Mouse (Mus musculus) heart, adult 2 months (tissue): ENCODE measurements around the gene Cnot10. TPM values are rescaled to one million over a fixed set of nuclear protein-coding genes. Genes with fewer than 3 reads are reported as not detected.

Experiments
- DNase-seq, 2 experiments: peaks; one replicate each; pipeline ENCODE4 v3.0.0; 2021
- H3K27ac ChIP-seq: fragments of 200-600 bp; 2 replicates; pipeline ENCODE4 v1.8.1; 2022
- H3K27me3 ChIP-seq: fragments of 200-500 bp; 2 replicates; pipeline ENCODE4 v1.6.1; 2012; ENCODE audit warnings: mild to moderate bottlenecking, low read length, inconsistent platforms, mixed read lengths; ENCODE audit not compliant: control insufficient read depth, insufficient read depth
- H3K36me3 ChIP-seq: fragments of 200-500 bp; 2 replicates; pipeline ENCODE4 v1.6.1; 2012; ENCODE audit warnings: low read length, inconsistent platforms; ENCODE audit not compliant: control insufficient read depth, insufficient read depth
- H3K4me1 ChIP-seq: fragments of 200-500 bp; 2 replicates; pipeline ENCODE4 v1.6.1; 2011; ENCODE audit warnings: low read length; ENCODE audit not compliant: control insufficient read depth, insufficient read depth
- H3K4me3 ChIP-seq: fragments of 200-600 bp; 2 replicates; pipeline ENCODE4 v1.8.1; 2022
- H3K79me2 ChIP-seq: fragments of 200-500 bp; replicated peaks from 2 replicates; pipeline ENCODE4 v1.6.1; 2012; ENCODE audit warnings: mild to moderate bottlenecking, inconsistent platforms, low read length, moderate library complexity, mixed read lengths; ENCODE audit not compliant: control insufficient read depth, insufficient read depth
- H3K9ac ChIP-seq: fragments of 200-500 bp; 2 replicates; pipeline ENCODE4 v1.6.1; 2012; ENCODE audit warnings: low read depth, mild to moderate bottlenecking, control low read depth, inconsistent platforms, low read length, mixed read lengths
- CTCF ChIP-seq: fragments of 200-600 bp; IDR thresholded peaks from 2 replicates; pipeline ENCODE4 v1.8.1; 2022; ENCODE audit warnings: antibody characterized with exemption, mild to moderate bottlenecking, moderate library complexity
- EP300 ChIP-seq: fragments of 200-500 bp; IDR thresholded peaks from 2 replicates; pipeline ENCODE4 v1.6.1; 2011; ENCODE audit warnings: low read depth, low read length, control low read depth; ENCODE audit not compliant: insufficient read depth
- POLR2A ChIP-seq: fragments of 200-500 bp; IDR thresholded peaks from 2 replicates; pipeline ENCODE4 v1.6.1; 2011; ENCODE audit warnings: mild to moderate bottlenecking, low read depth, low read length, control low read depth; ENCODE audit not compliant: insufficient read depth
- WGBS: fragments of 180-500 bp; shearing (Covaris S2); methylation state at CpG from one replicate; pipeline ENCODE4 v1.1.7; 2018; 5-methylcytosine and 5-hydroxymethylcytosine counted together
- intact Hi-C: fragments of 180-260 bp; cut with DNase I; formaldehyde crosslinking; loops from one replicate; pipeline ENCODE4 v1.15.1; 2025
- polyA plus RNA-seq: library from polyadenylated mRNA; depleted of rRNA; stranded (reverse); fragments of >200 nt; gene quantifications from 2 replicates; pipeline ENCODE4 v1.2.3, GENCODE M21; 2012
- total RNA-seq, 2 experiments: library from RNA; stranded (reverse); gene quantifications; 2 replicates each; pipeline ENCODE4 v1.2.3; 2021

Cnot10 gene
- total and polyA plus RNA-seq, 3 experiments = 16.8 to 23.5 (median 22.5) TPM

DNA sequence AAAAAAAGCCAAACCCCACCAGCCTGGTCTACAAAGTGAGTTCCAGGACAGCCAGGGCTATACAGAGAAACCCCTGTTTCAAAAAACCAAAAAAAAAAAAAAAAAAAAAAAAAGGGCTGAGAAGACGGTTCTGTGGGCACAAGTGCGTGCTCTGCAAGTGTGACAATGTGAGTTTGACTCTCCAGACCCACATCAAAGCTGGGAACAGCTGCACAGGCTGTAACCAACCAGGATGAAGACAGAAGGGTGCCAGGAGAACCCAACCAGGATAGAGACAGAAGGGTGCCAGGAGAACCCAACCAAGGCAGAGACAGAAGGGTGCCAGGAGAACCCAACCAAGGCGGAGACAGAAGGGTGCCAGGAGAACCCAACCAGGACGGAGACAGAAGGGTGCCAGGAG, 3.8 kb downstream of the Cnot10 start:
- Histone ChIP-seq H3K79me2 (peaks cover 9% of the 10 kb centered on the region), H3K4me1 (peaks cover 3% of the 10 kb centered on the region), H3K36me3 (peaks cover 6% of the 10 kb centered on the region), H3K9ac (no peak overlapping the region), H3K27me3 (no peaks in the 10 kb centered on the region), H3K27ac (no peak overlapping the region), H3K4me3 (no peak overlapping the region)
- intact Hi-C loops = no loop called here
- no peak for TF ChIP-seq POLR2A
- TF ChIP-seq EP300 = no peak
- TF ChIP-seq CTCF = no peak
- DNase-seq = no peak
- 94% methylated on average over 4 of the region's 4 CpGs for WGBS

GRCm38 (mm10) chr9:114632331-114632730, 7.7 kb downstream of the Cnot10 start:
- peaks cover 7% of the 10 kb centered on the region for H3K79me2 ChIP-seq
- H3K9ac ChIP-seq = no peak overlapping the region
- WGBS = 58% methylated on average over 4 of the region's 4 CpGs
- no peaks in the 10 kb centered on the region for H3K27me3 ChIP-seq
- no peak for TF ChIP-seq EP300
- TF ChIP-seq POLR2A = no peak
- TF ChIP-seq CTCF = no peak
- intact Hi-C loops = no loop called here
- no peak for DNase-seq
- no peak overlapping the region; the same call in 1 of the 2 replicates for H3K27ac ChIP-seq
- H3K36me3 ChIP-seq = peaks cover 2% of the 10 kb centered on the region; the same call in 1 of the 2 replicates
- no peak overlapping the region for H3K4me3 ChIP-seq
- no peaks in the 10 kb centered on the region; the same call in 1 of the 2 replicates for H3K4me1 ChIP-seq

DNA sequence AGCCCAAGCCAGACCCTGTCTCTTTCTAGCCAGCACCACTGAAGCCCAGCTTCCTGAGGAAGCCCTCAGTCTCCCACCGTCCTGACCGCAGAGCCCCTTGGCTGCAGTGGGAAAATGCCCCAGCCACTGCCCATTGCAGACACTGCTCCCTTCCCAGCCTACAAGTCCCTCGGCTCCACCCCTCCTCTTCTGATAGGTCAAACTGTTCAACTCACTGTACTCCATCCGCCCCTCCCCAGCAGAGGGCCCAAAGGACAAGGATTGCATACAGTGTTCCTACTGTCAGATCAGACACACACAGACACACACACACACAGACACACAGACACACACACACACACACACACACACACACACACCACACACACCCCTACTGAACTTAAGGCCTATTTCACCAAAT, 13.3 kb downstream of the Cnot10 start:
- H3K36me3 ChIP-seq = no peaks in the 10 kb centered on the region; the same call in 1 of the 2 replicates
- no peak for DNase-seq
- intact Hi-C loops = no loop called here
- H3K4me3 ChIP-seq = no peak overlapping the region
- 72% methylated on average over 4 of the region's 4 CpGs for WGBS
- H3K79me2 ChIP-seq = 0 out of 2 replicates have a peak, but pooled peaks cover 2% of the 10 kb centered on the region
- no peak overlapping the region for H3K9ac ChIP-seq
- no peak overlapping the region for H3K27ac ChIP-seq
- H3K27me3 ChIP-seq = no peaks in the 10 kb centered on the region
- no peaks in the 10 kb centered on the region for H3K4me1 ChIP-seq
- TF ChIP-seq POLR2A = no peak
- no peak for TF ChIP-seq EP300
- TF ChIP-seq CTCF = no peak

DNA sequence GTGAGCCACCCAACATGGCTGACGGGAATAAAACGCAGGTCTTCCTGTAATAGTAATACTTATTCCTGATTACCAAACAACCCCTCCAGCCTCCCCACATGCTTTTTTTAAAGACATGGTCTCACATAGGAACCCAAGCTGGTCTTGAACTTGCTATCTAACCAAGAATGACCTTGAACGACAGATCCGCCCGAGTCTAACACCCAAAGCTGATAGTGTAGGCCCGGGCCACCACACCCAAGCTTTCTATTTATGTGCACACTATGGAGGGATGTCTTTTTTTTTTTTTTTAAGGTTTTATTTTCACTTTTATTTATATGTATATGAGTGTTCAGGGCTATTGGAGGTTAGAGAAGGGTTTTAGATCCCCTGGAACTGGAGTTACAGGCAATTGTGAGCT, 15.8 kb downstream of the Cnot10 start:
- H3K27ac ChIP-seq = no peak overlapping the region
- TF ChIP-seq POLR2A (no peak), EP300 (no peak), CTCF (no peak)
- H3K4me1 ChIP-seq = no peaks in the 10 kb centered on the region
- H3K79me2 ChIP-seq = 0 out of 2 replicates have a peak, but pooled peaks cover 2% of the 10 kb centered on the region
- no peaks in the 10 kb centered on the region; the same call in 1 of the 2 replicates for H3K36me3 ChIP-seq
- H3K27me3 ChIP-seq = no peaks in the 10 kb centered on the region
- 87% methylated on average over 6 of the region's 6 CpGs for WGBS
- H3K4me3 ChIP-seq = no peak overlapping the region
- intact Hi-C loops = no loop called here
- no peak overlapping the region for H3K9ac ChIP-seq
- no peak for DNase-seq

DNA sequence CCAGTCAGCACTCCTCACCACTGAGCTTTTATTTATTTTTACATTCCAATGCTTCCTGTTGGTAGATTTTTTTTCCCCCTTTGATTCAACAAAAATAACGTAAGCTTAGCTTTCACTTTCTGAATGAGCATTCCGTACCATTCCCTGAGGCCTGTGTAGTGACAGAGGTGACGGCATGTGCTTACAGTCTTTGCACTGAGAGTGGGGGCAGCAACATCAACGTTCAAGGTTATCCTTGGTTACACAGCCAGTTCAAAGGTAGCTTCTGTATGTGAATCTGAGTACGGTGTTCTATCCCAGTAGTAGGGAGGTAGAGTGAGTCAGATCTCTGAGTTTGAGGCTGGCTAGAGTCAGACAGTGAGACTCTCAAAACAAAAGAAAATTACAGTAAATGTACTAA, 18.8 kb downstream of the Cnot10 start:
- DNase-seq = no peak
- 84% methylated on average over 5 of the region's 5 CpGs for WGBS
- Histone ChIP-seq H3K4me3 (no peak overlapping the region), H3K79me2 (no peaks in the 10 kb centered on the region), H3K27me3 (no peaks in the 10 kb centered on the region), H3K4me1 (no peaks in the 10 kb centered on the region), H3K36me3 (no peaks in the 10 kb centered on the region; the same call in 1 of the 2 replicates), H3K27ac (no peak overlapping the region), H3K9ac (no peak overlapping the region)
- intact Hi-C loops = no loop called here
- no peak for TF ChIP-seq POLR2A
- TF ChIP-seq CTCF = no peak
- no peak for TF ChIP-seq EP300

DNA sequence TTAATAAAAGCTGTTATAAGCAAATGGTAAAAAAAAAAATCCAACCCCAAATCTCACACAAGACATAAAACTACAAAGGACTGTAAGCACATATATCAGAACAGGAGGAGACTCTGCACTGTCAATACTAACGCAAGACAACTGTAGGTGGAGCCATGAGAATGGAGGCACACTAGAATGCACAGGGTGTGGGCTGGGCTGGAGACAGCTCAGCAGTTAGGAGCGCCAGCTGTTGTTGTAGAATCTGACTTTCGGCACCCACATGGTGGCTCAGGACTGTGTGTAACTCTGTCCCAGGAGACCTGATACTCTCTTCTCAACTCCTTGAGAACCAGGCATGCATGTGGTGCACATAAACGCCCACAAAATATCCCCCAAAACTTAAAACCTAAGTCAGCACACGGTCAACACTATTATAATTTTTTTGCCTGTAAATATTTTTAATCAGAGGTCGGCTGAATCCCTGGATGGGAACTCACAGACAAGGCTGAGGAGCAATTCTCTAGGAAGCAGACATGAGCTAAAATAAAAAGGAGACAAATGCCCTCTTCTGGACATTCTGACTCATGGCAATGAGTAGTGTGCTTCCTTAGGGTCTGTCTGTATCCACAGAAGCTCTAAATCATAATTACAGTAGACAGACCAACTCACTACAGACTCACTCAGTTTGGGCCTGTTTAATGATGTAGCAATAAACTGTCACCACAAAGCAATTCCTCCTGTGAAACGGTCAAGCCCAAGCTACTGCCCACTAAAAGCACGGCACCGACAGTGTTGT, 25.6 kb downstream of the Cnot10 start:
- no peak for DNase-seq
- Histone ChIP-seq H3K36me3 (no peaks in the 10 kb centered on the region), H3K27me3 (no peaks in the 10 kb centered on the region), H3K27ac (no peak overlapping the region), H3K4me1 (no peaks in the 10 kb centered on the region), H3K9ac (no peak overlapping the region), H3K79me2 (no peaks in the 10 kb centered on the region), H3K4me3 (no peak overlapping the region)
- intact Hi-C loops = no loop called here
- TF ChIP-seq CTCF (peak; percentile 22; the same call in 1 of the 2 replicates), POLR2A (no peak), EP300 (no peak)
- 79% methylated on average over 9 of the region's 9 CpGs for WGBS
